Mouse (Mus musculus): ENCODE results near the gene Wars.
A peak's percentile ranks its signal among the peaks of the same experiment; 100 is the strongest.

Wars gene

DNA sequence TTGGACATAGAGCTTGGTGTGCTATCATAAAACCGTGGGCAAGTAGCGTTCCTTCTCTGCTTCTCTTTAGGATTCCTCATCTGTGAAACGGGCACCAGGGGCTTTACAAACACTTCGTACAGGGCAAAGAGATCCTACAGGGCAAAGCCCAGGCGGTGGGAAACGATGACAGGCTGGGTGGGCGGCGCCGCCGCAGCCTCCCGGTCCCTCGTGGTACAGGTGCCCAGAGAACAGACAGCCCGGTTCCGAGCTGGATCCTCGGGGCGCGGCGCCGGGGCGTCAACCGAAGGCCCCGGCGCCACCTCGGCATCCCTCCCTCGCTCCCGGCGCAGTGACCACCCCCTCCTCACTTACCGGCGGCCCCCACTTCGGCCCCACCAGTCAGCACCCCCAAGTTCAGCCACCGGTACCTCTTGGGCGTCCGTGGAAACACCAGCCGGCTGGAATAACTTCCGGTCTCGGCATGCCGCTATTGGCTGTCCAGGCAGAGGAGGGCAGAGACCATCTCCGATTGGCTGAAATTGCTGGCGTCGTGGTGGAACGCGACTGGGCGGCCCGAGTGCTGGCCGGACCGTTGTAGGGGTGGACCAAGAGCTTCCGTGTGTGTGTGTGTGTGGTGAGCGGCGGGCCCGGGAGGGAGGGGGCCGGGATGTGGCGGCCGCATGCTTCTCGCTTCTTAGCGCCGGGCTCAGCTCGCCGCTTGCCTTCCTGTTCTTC lies at the start of gene Wars:
Wars (minus strand) TSS at position 460 of the 717 bp plus-strand sequence.
- DNase-seq (ENCODE audit: low spot score), result peak; percentile 93

DNA sequence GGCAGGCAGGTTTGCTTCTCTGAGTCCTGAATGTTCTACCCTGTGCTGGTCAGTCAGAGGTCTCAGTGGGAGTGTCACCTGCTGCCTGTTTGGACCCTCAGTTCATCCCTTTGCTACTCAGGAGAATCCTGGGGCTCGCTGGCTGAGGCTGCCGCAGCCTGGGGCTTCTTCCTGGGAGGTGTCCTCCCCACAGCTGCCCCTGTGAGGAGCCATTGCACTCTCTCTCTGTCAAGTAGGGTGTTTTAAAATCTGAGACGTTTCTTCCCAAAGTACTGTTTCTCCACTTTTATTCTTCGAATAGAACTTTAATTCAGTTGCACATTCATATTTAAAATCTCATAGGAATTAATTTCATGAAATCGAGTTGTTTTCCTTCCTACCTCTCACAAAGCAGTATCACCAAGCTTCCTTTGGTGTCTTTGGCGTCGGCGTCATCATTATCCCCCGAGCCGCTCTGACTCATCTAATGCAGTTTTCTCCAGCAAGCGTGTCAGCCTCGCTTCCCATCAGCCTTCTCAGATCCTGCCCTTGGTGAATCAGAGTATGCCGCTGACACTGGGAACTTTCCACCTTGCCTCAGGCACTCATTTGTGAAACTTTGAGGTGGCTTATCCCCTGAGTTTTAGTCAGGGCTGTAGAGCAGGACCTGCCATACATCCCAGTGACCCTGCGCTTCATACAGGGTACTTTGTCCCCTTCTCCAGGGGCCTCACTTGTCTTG lies 48.4 kb upstream of the Wars start:
- no peak for DNase-seq (ENCODE audit: low spot score)

DNA sequence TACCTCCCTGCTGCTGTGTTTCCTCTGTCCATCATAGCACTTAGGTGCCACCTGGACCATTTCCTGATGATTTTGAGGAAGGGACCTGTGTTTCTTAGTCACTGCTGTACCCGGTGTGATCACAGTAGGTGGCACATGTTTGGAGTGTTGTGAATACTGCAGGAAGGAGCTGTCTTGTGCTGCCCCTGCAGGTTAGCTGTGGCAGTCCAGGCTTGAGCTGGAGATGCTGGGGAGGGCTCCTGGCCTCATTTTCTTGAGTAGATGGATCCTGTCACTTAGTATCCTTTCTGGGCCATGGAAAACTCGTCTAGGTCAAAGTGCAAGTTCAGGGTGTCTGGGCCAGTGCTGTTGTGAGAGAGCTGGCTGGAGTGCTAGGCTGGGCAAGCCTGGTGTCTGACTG lies 47.3 kb upstream of the Wars start:
- DNase-seq (ENCODE audit: low spot score), result no peak

- DNase-seq (ENCODE audit: low spot score), result no peak
Measured at GRCm38 (mm10) chr12:108940255-108940654, 46.3 kb upstream of the Wars start.

- no peak for DNase-seq (ENCODE audit: low spot score)
Measured at GRCm38 (mm10) chr12:108939317-108939716, 45.3 kb upstream of the Wars start.

- DNase-seq (ENCODE audit: low spot score), result no peak
Measured at GRCm38 (mm10) chr12:108938844-108939243, 44.9 kb upstream of the Wars start.

- DNase-seq (ENCODE audit: low spot score), result no peak
Measured at GRCm38 (mm10) chr12:108937506-108937905, 43.5 kb upstream of the Wars start.

- DNase-seq (ENCODE audit: low spot score), result no peak
Measured at GRCm38 (mm10) chr12:108936834-108937233, 42.9 kb upstream of the Wars start.

DNA sequence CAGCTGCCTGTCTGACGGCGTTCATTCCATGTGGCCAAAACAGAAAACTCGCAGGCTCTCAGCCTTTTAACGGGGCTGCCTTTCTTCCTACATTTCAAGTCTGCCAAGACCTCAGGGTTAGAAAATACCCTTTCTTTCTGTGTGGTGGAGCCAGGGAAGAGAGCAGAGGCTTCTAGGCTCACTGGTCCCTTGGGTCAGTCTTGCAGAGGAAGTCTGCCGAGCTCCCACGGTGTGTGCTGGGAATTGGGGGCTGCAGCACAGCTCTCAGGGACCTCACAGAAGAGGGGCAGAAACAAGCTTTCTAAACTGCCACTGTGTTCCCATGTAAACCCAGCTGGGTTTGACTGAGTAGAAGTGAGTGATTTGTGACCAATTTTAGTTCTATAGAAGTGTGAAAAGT lies 40.3 kb upstream of the Wars start:
- no peak for DNase-seq (ENCODE audit: low spot score)

DNA sequence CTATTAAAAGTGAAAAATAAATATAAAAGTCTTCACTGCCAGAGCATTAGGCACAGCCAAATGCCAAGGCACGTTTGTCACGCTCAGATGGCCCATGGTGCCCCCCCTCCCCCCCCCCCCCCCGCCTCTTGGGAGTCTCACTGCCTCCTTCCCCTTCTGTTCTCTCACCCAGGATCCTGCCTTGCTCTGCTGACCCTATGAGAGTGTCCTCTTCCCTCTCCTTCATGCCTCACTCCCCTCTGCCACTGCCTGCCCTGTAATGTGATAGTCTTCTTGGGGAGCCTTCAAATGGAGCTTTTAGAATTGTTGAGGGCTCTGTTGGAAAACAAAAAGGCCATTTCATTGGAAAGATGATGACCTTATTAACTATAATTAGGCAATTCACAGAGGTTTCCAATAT lies 38.1 kb upstream of the Wars start:
- no peak for DNase-seq (ENCODE audit: low spot score)

GRCm38 (mm10) chr12:108931341-108932053 lies 37.5 kb upstream of the Wars start:
- no peak for DNase-seq (ENCODE audit: low spot score)

GRCm38 (mm10) chr12:108929475-108929874 lies 35.5 kb upstream of the Wars start:
- no peak for DNase-seq (ENCODE audit: low spot score)

- no peak for DNase-seq (ENCODE audit: low spot score)
Measured at GRCm38 (mm10) chr12:108928249-108928648, 34.3 kb upstream of the Wars start.

GRCm38 (mm10) chr12:108926606-108927111 lies 32.7 kb upstream of the Wars start:
- DNase-seq (ENCODE audit: low spot score), result no peak

- DNase-seq (ENCODE audit: low spot score), result no peak
Measured at GRCm38 (mm10) chr12:108918753-108919152, 24.8 kb upstream of the Wars start.

DNA sequence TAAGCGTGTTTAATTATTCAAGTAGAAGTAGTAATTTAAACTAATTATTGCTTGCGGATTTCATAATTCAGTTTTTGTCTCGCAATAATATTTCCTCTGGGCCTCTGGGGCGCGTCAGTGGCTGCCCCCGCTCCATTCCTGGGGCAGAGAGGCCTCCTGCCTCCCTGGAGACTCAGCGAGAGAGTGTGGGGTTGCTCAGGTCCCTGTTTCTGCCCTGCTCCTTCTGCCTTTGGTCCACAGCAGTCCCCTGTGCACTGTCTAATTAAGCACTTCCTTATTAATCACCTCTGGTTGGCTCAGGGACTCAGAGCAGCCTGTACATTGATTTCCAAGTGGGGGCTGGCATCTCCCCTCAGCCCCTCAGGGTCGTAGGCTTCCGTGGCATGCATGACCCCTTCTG lies 23.5 kb upstream of the Wars start:
- no peak for DNase-seq (ENCODE audit: low spot score)

- no peak for DNase-seq (ENCODE audit: low spot score)
Measured at GRCm38 (mm10) chr12:108916447-108917042, 22.6 kb upstream of the Wars start.

- no peak for DNase-seq (ENCODE audit: low spot score)
Measured at GRCm38 (mm10) chr12:108915893-108916292, 21.9 kb upstream of the Wars start.

GRCm38 (mm10) chr12:108914709-108915340 lies 20.9 kb upstream of the Wars start:
- no peak for DNase-seq (ENCODE audit: low spot score)

DNA sequence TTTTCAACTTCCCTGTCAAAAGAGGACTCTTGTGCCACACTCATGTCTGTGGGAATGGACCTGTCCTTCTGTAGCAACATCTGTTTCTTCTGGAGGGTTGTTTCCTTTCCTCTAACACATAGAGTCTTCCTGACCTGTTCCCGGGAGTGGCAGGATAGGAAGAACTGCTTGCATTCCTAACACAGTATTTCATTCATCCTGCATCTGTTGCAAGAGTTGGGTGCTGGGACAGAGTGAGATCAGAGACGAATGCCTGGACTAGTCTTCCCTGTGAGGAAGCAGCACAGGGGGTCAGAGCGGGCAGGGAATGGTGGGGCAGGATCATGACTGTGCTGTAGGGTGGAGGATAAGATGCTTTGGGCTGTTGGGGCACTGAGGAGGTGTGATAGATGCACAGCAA lies 20.2 kb upstream of the Wars start:
- DNase-seq (ENCODE audit: low spot score), result no peak

DNA sequence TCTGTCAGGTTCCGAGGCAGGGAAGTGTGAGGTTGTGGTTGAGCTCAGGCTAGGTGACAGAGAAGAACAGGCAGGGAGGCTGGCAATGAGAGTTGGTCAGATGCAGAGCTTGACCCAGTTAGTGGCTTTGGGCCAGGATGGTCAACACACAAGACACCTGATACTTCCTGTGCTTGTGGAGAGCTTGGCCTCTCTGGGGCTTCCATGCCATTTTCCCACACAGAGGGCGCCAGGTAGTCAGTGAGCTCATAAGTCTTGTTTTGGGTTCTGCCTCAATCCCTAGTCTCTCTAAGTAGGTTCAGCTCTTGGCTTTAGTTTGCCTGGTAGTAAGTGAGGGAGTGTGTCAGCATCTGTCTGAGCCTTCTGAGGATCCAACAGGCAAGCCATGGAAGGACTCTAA lies 18.5 kb upstream of the Wars start:
- DNase-seq (ENCODE audit: low spot score), result no peak

DNA sequence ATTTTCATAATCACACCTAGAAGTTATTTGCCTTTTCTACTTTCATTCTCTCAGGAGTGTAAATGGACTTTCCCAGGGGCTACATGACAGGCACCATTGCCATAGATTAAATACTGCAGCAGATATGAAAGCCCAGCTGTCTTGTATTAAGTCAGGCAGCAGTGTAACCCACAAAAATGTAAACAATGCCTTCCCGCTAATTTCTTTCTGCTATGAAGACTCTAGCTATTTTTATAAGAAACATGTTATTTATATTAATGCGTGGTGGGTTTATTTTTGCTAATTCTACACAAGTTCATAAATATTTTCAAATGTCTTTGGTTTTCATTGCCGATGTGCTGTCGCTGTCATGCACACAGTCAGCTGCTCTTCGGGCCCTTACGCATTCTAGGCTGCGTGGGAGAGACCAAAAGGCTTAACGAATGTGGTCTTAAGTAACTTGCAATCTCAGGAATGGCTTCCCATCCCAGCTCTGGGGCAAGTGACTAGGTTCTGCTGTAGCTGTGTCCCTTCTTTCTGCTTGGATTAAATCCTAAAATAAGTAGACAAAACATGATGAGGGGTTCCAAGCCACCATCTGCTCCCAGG lies 16.0 kb upstream of the Wars start:
- DNase-seq (ENCODE audit: low spot score), result no peak

Measured in c-Kit-positive CD71-positive TER-119-positive erythroid progenitor cells, embryonic 14.5 days (primary cell).